20 mouse cellular contexts compared by ENCODE assay signal in genomic region chrX:37809396-37809795, GRCm38 (mm10). TPM values are rescaled to one million over a fixed set of nuclear protein-coding genes. Genes with fewer than 3 reads are reported as not detected.
"Had no signal": no experiment of that assay in that cellular context is flagged by ENCODE, and none has a peak within 500 bp of the region (broad histone marks: within the 10 kb centered on the region; RNA-seq: fewer than 3 reads in every experiment).

No protein-coding gene starts in this region.

- H3K36me3 ChIP-seq: limb, embryonic 15.5 days; liver, embryonic 12.5 days; midbrain, embryonic 10.5 days; midbrain, embryonic 15.5 days; neural tube, embryonic 12.5 days had no signal

- H3K9me3 ChIP-seq: limb, embryonic 15.5 days; liver, embryonic 12.5 days; midbrain, embryonic 10.5 days; midbrain, embryonic 15.5 days; neural tube, embryonic 12.5 days had no signal

- H3K27me3 ChIP-seq: limb, embryonic 15.5 days; liver, embryonic 12.5 days; midbrain, embryonic 15.5 days; neural tube, embryonic 12.5 days had no signal

- H3K27ac ChIP-seq: limb, embryonic 15.5 days; liver, embryonic 12.5 days; midbrain, embryonic 10.5 days; midbrain, embryonic 15.5 days; neural tube, embryonic 12.5 days; stomach, postnatal 0 days had no signal

- H3K9ac ChIP-seq: limb, embryonic 15.5 days; liver, embryonic 12.5 days; lung, embryonic 14.5 days; midbrain, embryonic 15.5 days; neural tube, embryonic 12.5 days had no signal

- DNase-seq: layer of hippocampus, adult 9-11 months; layer of hippocampus, postnatal 36 days; lung, embryonic 14.5 days; lung, postnatal 10 days; lung, postnatal 4 days; thymus, postnatal 14 days had no signal

- H3K4me2 ChIP-seq: limb, embryonic 15.5 days; liver, embryonic 12.5 days; lung, embryonic 14.5 days; midbrain, embryonic 15.5 days; neural tube, embryonic 12.5 days had no signal

- H3K4me3 ChIP-seq: limb, embryonic 15.5 days; liver, embryonic 12.5 days; midbrain, embryonic 10.5 days; midbrain, embryonic 15.5 days; neural tube, embryonic 12.5 days had no signal

- ATAC-seq: liver, embryonic 12.5 days; midbrain, embryonic 15.5 days had no signal

- H3K4me1 ChIP-seq: limb, embryonic 15.5 days; liver, embryonic 12.5 days; midbrain, embryonic 10.5 days; midbrain, embryonic 15.5 days; neural tube, embryonic 12.5 days had no signal

RNA-seq across cellular contexts. Expression of gene Rhox5, which starts 4.8 kb away (rescaled TPM):
- total RNA-seq: layer of hippocampus, adult 18-20 months; layer of hippocampus, postnatal 36 days; left cerebral cortex, adult 8-10 months; left cerebral cortex, postnatal 25 days; megakaryocyte, adult 5-6 weeks; monocyte, adult 5-6 weeks; neutrophil, adult 5-6 weeks had no signal

RNA-seq across cellular contexts. Expression of gene Rhox6, which starts 17.3 kb away (rescaled TPM):
- total RNA-seq: layer of hippocampus, adult 18-20 months; layer of hippocampus, postnatal 36 days; left cerebral cortex, adult 8-10 months; left cerebral cortex, postnatal 25 days; megakaryocyte, adult 5-6 weeks; monocyte, adult 5-6 weeks; neutrophil, adult 5-6 weeks had no signal
- polyA plus RNA-seq: limb, embryonic 11.5 days; liver, embryonic 12.5 days; liver, embryonic 16.5 days; lung, embryonic 14.5 days; midbrain, embryonic 10.5 days; midbrain, embryonic 15.5 days; neural tube, embryonic 12.5 days; stomach, postnatal 0 days had no signal

RNA-seq across cellular contexts. Expression of gene Rhox7a, which starts 22.1 kb away (rescaled TPM):
- total RNA-seq: layer of hippocampus, adult 18-20 months; layer of hippocampus, postnatal 36 days; left cerebral cortex, adult 8-10 months; left cerebral cortex, postnatal 25 days; megakaryocyte, adult 5-6 weeks; monocyte, adult 5-6 weeks; neutrophil, adult 5-6 weeks had no signal
- polyA plus RNA-seq: limb, embryonic 11.5 days; limb, embryonic 15.5 days; liver, embryonic 12.5 days; liver, embryonic 16.5 days; lung, embryonic 14.5 days; midbrain, embryonic 10.5 days; midbrain, embryonic 15.5 days; neural tube, embryonic 12.5 days; stomach, postnatal 0 days had no signal
